Mouse (Mus musculus) midbrain, embryonic 14.5 days (tissue): ENCODE measurements around the gene Ccn1. TPM values are rescaled to one million over a fixed set of nuclear protein-coding genes. Genes with fewer than 3 reads are reported as not detected.

Experiments
- ATAC-seq: fragments of 200-750 bp; cut with Nextera tagmentation; 2 replicates; pipeline ENCODE4 v1.8.0; 2017; ENCODE audit warnings: moderate number of reproducible peaks, moderate library complexity; ENCODE audit not compliant: low FRiP score, low TSS enrichment
- DNase-seq: peaks from one replicate; pipeline ENCODE4 v3.0.0-alpha.2; 2015
- H3K27ac ChIP-seq: fragments of 300-500 bp; sonication (generic); replicated peaks from 2 replicates; pipeline ENCODE4 v1.5.1; 2014; ENCODE audit warnings: mild to moderate bottlenecking, low read depth, low read length, moderate library complexity
- H3K27me3 ChIP-seq: fragments of 300-500 bp; sonication (generic); 2 replicates; pipeline ENCODE4 v1.6.1; 2014; ENCODE audit warnings: low read length, control low read depth, mixed read lengths; ENCODE audit not compliant: control insufficient read depth, insufficient read depth
- H3K36me3 ChIP-seq: fragments of 300-500 bp; sonication (generic); 2 replicates; pipeline ENCODE4 v1.6.1; 2014; ENCODE audit warnings: low read length, control low read depth; ENCODE audit not compliant: control insufficient read depth, insufficient read depth
- H3K4me1 ChIP-seq: fragments of 300-500 bp; sonication (generic); 2 replicates; pipeline ENCODE4 v1.6.1; 2014; ENCODE audit warnings: mild to moderate bottlenecking, antibody characterized with exemption, low read length, control low read depth; ENCODE audit not compliant: control insufficient read depth, insufficient read depth
- H3K4me2 ChIP-seq: fragments of 300-500 bp; sonication (generic); 2 replicates; pipeline ENCODE4 v1.6.1; 2014; ENCODE audit warnings: mild to moderate bottlenecking, low read length, moderate library complexity
- H3K4me3 ChIP-seq: fragments of 300-500 bp; sonication (generic); replicated peaks from 2 replicates; pipeline ENCODE4 v1.5.1; 2014; ENCODE audit warnings: low read depth, low read length
- H3K9ac ChIP-seq: fragments of 300-500 bp; sonication (generic); replicated peaks from 2 replicates; pipeline ENCODE4 v1.6.1; 2014; ENCODE audit warnings: mild to moderate bottlenecking, low read length, moderate library complexity
- H3K9me3 ChIP-seq: fragments of 300-500 bp; sonication (generic); 2 replicates; pipeline ENCODE4 v1.6.1; 2016; ENCODE audit warnings: low read length, control low read depth, mixed read lengths; ENCODE audit not compliant: control insufficient read depth
- WGBS: fragments of 180-500 bp; shearing (Covaris S2); extraction: QIAGEN DNeasy Blood & Tissue Kit; methylation state at CpG from one replicate; pipeline ENCODE4 v1.1.7; 2014; 5-methylcytosine and 5-hydroxymethylcytosine counted together
- polyA plus RNA-seq: library from polyadenylated mRNA; unstranded; fragments of >200 nt; fragmentation: Nextera tagmentation; extraction: Ambion mirVana; gene quantifications from 2 replicates; pipeline ENCODE4 v1.2.1, GENCODE M21; 2014

The Ccn1 gene
- polyA plus RNA-seq, 1 experiment from 2014 or later, result 5.6 TPM

- WGBS, result 9% methylated on average over 20 of the region's 20 CpGs
- Histone ChIP-seq H3K4me3 (peak overlapping the region; percentile 39), H3K36me3 (no peaks in the 10 kb centered on the region), H3K27ac (no peak overlapping the region), H3K9ac (0 out of 2 replicates have a peak overlapping the region, but pooled peaks have one; percentile 6), H3K9me3 (no peaks in the 10 kb centered on the region), H3K4me2 (peak overlapping the region; percentile 89), H3K4me1 (peaks cover 39% of the 10 kb centered on the region), H3K27me3 (peaks cover 40% of the 10 kb centered on the region)
- DNase-seq (peak; percentile 45), ATAC-seq (0 out of 2 replicates have a peak, but pooled peaks have one; percentile 3)
Observed at GRCm38 (mm10) chr3:145652322-145653131, 2.7 kb upstream of the Ccn1 start.

- ATAC-seq, result no peak
- Histone ChIP-seq H3K9me3 (no peaks in the 10 kb centered on the region), H3K4me1 (peaks cover 39% of the 10 kb centered on the region), H3K27me3 (peaks cover 40% of the 10 kb centered on the region), H3K4me2 (peak overlapping the region; percentile 89), H3K36me3 (no peaks in the 10 kb centered on the region), H3K4me3 (no peak overlapping the region), H3K9ac (0 out of 2 replicates have a peak overlapping the region, but pooled peaks have one; percentile 6), H3K27ac (no peak overlapping the region)
- no peak for DNase-seq
- 3% methylated on average over 10 of the region's 10 CpGs for WGBS
Observed at GRCm38 (mm10) chr3:145651978-145652321, 2.2 kb upstream of the Ccn1 start.

- Histone ChIP-seq H3K4me1 (peaks cover 39% of the 10 kb centered on the region), H3K27me3 (peaks cover 40% of the 10 kb centered on the region), H3K9me3 (no peaks in the 10 kb centered on the region), H3K4me3 (peak overlapping the region; percentile 46; the same call in 1 of the 2 replicates), H3K36me3 (no peaks in the 10 kb centered on the region), H3K9ac (no peak overlapping the region), H3K4me2 (peak overlapping the region; percentile 89), H3K27ac (no peak overlapping the region)
- 4% methylated on average over 19 of the region's 19 CpGs for WGBS
- no peak for ATAC-seq
- DNase-seq, result peak; percentile 55
Observed at GRCm38 (mm10) chr3:145651029-145651977, 1.5 kb upstream of the Ccn1 start.

GRCm38 (mm10) chr3:145650298-145651011 is 674 bp upstream of the Ccn1 start:
- H3K4me1 ChIP-seq, result peaks cover 39% of the 10 kb centered on the region
- no peaks in the 10 kb centered on the region for H3K36me3 ChIP-seq
- H3K9ac ChIP-seq, result peak overlapping the region; percentile 39; the same call in 1 of the 2 replicates
- DNase-seq (peak; percentile 54), ATAC-seq (no peak)
- WGBS, result under 1% methylated on average over 18 of the region's 18 CpGs
- H3K4me2 ChIP-seq, result peak overlapping the region; percentile 89
- H3K27me3 ChIP-seq, result peaks cover 40% of the 10 kb centered on the region
- no peaks in the 10 kb centered on the region for H3K9me3 ChIP-seq
- H3K27ac ChIP-seq, result no peak overlapping the region
- peak overlapping the region; percentile 46 for H3K4me3 ChIP-seq

- ATAC-seq, result peak; percentile 25; the same call in 1 of the 2 replicates
- peaks cover 35% of the 10 kb centered on the region for H3K27me3 ChIP-seq
Observed at GRCm38 (mm10) chr3:145648991-145649851, 560 bp downstream of the Ccn1 start.

GRCm38 (mm10) chr3:145648097-145648931 is 1.5 kb downstream of the Ccn1 start:
- WGBS, result 18% methylated on average over 26 of the region's 26 CpGs
- H3K9ac ChIP-seq, result no peak overlapping the region
- peak; percentile 66 for DNase-seq
- H3K4me3 ChIP-seq, result peak overlapping the region; percentile 46
- H3K36me3 ChIP-seq, result no peaks in the 10 kb centered on the region
- ATAC-seq, result no peak
- H3K4me1 ChIP-seq, result peaks cover 35% of the 10 kb centered on the region
- H3K27ac ChIP-seq, result no peak overlapping the region
- H3K9me3 ChIP-seq, result no peaks in the 10 kb centered on the region
- H3K27me3 ChIP-seq, result peaks cover 28% of the 10 kb centered on the region
- H3K4me2 ChIP-seq, result peak overlapping the region; percentile 89

More at GRCm38 (mm10) chr3:145648991-145649851, 560 bp downstream of the Ccn1 start:
- peak; percentile 58 for DNase-seq
- Histone ChIP-seq H3K4me1 (peaks cover 39% of the 10 kb centered on the region), H3K9me3 (no peaks in the 10 kb centered on the region), H3K4me3 (peak overlapping the region; percentile 46), H3K4me2 (peak overlapping the region; percentile 89), H3K36me3 (no peaks in the 10 kb centered on the region), H3K9ac (peak overlapping the region; percentile 39), H3K27ac (no peak overlapping the region)
- under 1% methylated on average over 49 of the region's 49 CpGs for WGBS

- ATAC-seq (no peak), DNase-seq (no peak)
- Histone ChIP-seq H3K9ac (no peak overlapping the region), H3K4me1 (peaks cover 26% of the 10 kb centered on the region), H3K27ac (no peak overlapping the region), H3K9me3 (no peaks in the 10 kb centered on the region), H3K4me2 (0 out of 2 replicates have a peak overlapping the region, but pooled peaks have one; percentile 17), H3K4me3 (no peak overlapping the region), H3K36me3 (no peaks in the 10 kb centered on the region), H3K27me3 (peaks cover 20% of the 10 kb centered on the region)
- WGBS, result 86% methylated on average over 18 of the region's 18 CpGs
Observed at GRCm38 (mm10) chr3:145647416-145647815, 2.4 kb downstream of the Ccn1 start.
